Mouse (Mus musculus) kidney, embryonic 16.5 days (tissue): ENCODE measurements at regions not wholly inside any gene's neighbourhood (a gene's known extent, or its start where the extent isn't known, plus 50 kb on each side); places are given as distances from the start of the nearest gene placed in this dataset.
"Not testable (repeated sequence)": the region's sequence is repeated elsewhere in the genome, so short reads cannot be mapped to it uniquely, and the experiment has no call there.

Experiments used
- ATAC-seq: fragments of 200-750 bp; cut with Nextera tagmentation; 2 replicates; pipeline ENCODE4 v1.8.0; 2017; ENCODE audit warnings: moderate TSS enrichment; ENCODE audit not compliant: low FRiP score, low TSS enrichment
- H3K27ac ChIP-seq: fragments of 300-500 bp; sonication (generic); 2 replicates; pipeline ENCODE4 v1.5.1; 2014; ENCODE audit warnings: low read length
- H3K27me3 ChIP-seq: fragments of 300-500 bp; sonication (generic); 2 replicates; pipeline ENCODE4 v1.6.1; 2014; ENCODE audit warnings: low read length, control low read depth, mixed read lengths; ENCODE audit not compliant: insufficient read depth
- H3K36me3 ChIP-seq: fragments of 300-500 bp; sonication (generic); 2 replicates; pipeline ENCODE4 v1.6.1; 2014; ENCODE audit warnings: low read length, control low read depth, mixed read lengths; ENCODE audit not compliant: insufficient read depth
- H3K4me1 ChIP-seq: fragments of 300-500 bp; sonication (generic); 2 replicates; pipeline ENCODE4 v1.6.1; 2014; ENCODE audit warnings: low read length, control low read depth, mixed read lengths; ENCODE audit not compliant: insufficient read depth
- H3K4me2 ChIP-seq: fragments of 300-500 bp; sonication (generic); replicated peaks from 2 replicates; pipeline ENCODE4 v1.6.1; 2014; ENCODE audit warnings: low read depth, low read length
- H3K4me3 ChIP-seq: fragments of 300-500 bp; sonication (generic); 2 replicates; pipeline ENCODE4 v1.5.1; 2014; ENCODE audit warnings: mild to moderate bottlenecking, low read length
- H3K9ac ChIP-seq: fragments of 300-500 bp; sonication (generic); replicated peaks from 2 replicates; pipeline ENCODE4 v1.6.1; 2014; ENCODE audit warnings: low read length
- H3K9me3 ChIP-seq: fragments of 300-500 bp; sonication (generic); 2 replicates; pipeline ENCODE4 v1.6.1; 2016; ENCODE audit warnings: low read length, control low read depth
- WGBS: fragments of 180-500 bp; shearing (Covaris S2); extraction: QIAGEN DNeasy Blood & Tissue Kit; methylation state at CpG from one replicate; pipeline ENCODE4 v1.1.7; 2014; 5-methylcytosine and 5-hydroxymethylcytosine counted together

- Histone ChIP-seq H3K4me3 (peak overlapping the region; percentile 26), H3K4me2 (0 out of 2 replicates have a peak overlapping the region, but pooled peaks have one; percentile 12)
- H3K9ac ChIP-seq, H3K36me3 ChIP-seq, H3K4me1 ChIP-seq, H3K27ac ChIP-seq, H3K27me3 ChIP-seq, ATAC-seq, H3K9me3 ChIP-seq: not testable (repeated sequence)
- 61% methylated on average over 24 of the region's 27 CpGs for WGBS
Measured at GRCm38 (mm10) chr19:3083438-3083837, 199.3 kb upstream of the Mrpl21 start.

GRCm38 (mm10) chr19:3091771-3092170 lies 190.9 kb upstream of the Mrpl21 start:
- not testable (repeated sequence) for H3K36me3 ChIP-seq, H3K27ac ChIP-seq, H3K27me3 ChIP-seq, H3K4me3 ChIP-seq, H3K9me3 ChIP-seq, H3K4me1 ChIP-seq, H3K4me2 ChIP-seq, ATAC-seq, H3K9ac ChIP-seq
- WGBS: 80% methylated on average over 5 of the region's 5 CpGs
